Mouse (Mus musculus) lung, adult 2 months (tissue): ENCODE results near the gene Gm5134.

Experiments
- CTCF ChIP-seq: fragments of 200-500 bp; IDR thresholded peaks from 2 replicates; pipeline ENCODE4 v1.5.1; 2011; ENCODE audit warnings: mild to moderate bottlenecking, low read length, control low read depth; ENCODE audit not compliant: insufficient read depth
- POLR2A ChIP-seq: fragments of 200-500 bp; IDR thresholded peaks from 2 replicates; pipeline ENCODE4 v1.6.1; 2011; ENCODE audit warnings: low read depth, mild to moderate bottlenecking, control low read depth, low read length, borderline replicate concordance; ENCODE audit errors: extremely low read depth

- TF ChIP-seq CTCF (no peak), POLR2A (no peak)
Measured at GRCm38 (mm10) chr10:75913013-75913589, 41.2 kb upstream of the Gm5134 start.
